Mouse (Mus musculus) C2C12 (cell line): ENCODE results near the gene Col4a1. TPM values are rescaled to one million over a fixed set of nuclear protein-coding genes. Genes with fewer than 3 reads are reported as not detected.

Experiments used
- H3K27me3 ChIP-seq: one replicate; pipeline ENCODE4 v1.6.1; 2011; ENCODE audit not compliant: control insufficient read depth, insufficient read depth, insufficient read length
- H3K36me3 ChIP-seq: one replicate; pipeline ENCODE4 v1.6.1; 2011; ENCODE audit not compliant: control insufficient read depth, insufficient read depth
- H3K4me3 ChIP-seq: one replicate; pipeline ENCODE4 v1.5.1; 2011; ENCODE audit warnings: mild to moderate bottlenecking, control low read depth; ENCODE audit not compliant: poor library complexity, insufficient read depth, severe bottlenecking
- H3K79me2 ChIP-seq: one replicate; pipeline ENCODE4 v1.6.1; 2011; ENCODE audit not compliant: control insufficient read depth, insufficient read depth
- H3K79me3 ChIP-seq: one replicate; pipeline ENCODE4 v1.6.1; 2011; ENCODE audit warnings: low read depth, control low read depth
- H3ac ChIP-seq: one replicate; pipeline ENCODE3; 2011; ENCODE audit warnings: low read depth; ENCODE audit not compliant: control insufficient read depth, insufficient read length
- CEBPB ChIP-seq: IDR thresholded peaks from one replicate; pipeline ENCODE4 v1.6.1; 2011; ENCODE audit warnings: low read depth, mild to moderate bottlenecking, control low read depth, moderate library complexity
- CTCF ChIP-seq: IDR thresholded peaks from one replicate; pipeline ENCODE4 v1.5.1; 2011; ENCODE audit not compliant: control insufficient read depth, insufficient read depth, insufficient read length
- FOSL1 ChIP-seq: IDR thresholded peaks from one replicate; pipeline ENCODE4 v1.8.0; 2011; ENCODE audit warnings: mild to moderate bottlenecking, low read length; ENCODE audit not compliant: poor library complexity, insufficient read depth, severe bottlenecking
- MAX ChIP-seq: IDR thresholded peaks from one replicate; pipeline ENCODE4 v1.6.1; 2011; ENCODE audit warnings: mild to moderate bottlenecking, control low read depth
- MYOD1 ChIP-seq: IDR thresholded peaks from one replicate; pipeline ENCODE4 v1.6.1; 2011; ENCODE audit warnings: low read depth; ENCODE audit not compliant: control insufficient read depth, insufficient read length
- MYOG ChIP-seq: IDR thresholded peaks from one replicate; pipeline ENCODE4 v1.6.1; 2011; ENCODE audit not compliant: control insufficient read depth, insufficient read length; ENCODE audit errors: extremely low read depth
- USF1 ChIP-seq: IDR thresholded peaks from one replicate; pipeline ENCODE4 v1.6.1; 2011; ENCODE audit warnings: low read depth, mild to moderate bottlenecking, control low read depth, moderate library complexity
- polyA plus RNA-seq: library from polyadenylated mRNA; unstranded; fragments of >200 nt; fragmentation: generic; extraction: Trizol; gene quantifications from one replicate; pipeline ENCODE4 v1.2.1, GENCODE M21; 2012; ENCODE audit warnings: missing spikeins

Col4a1 gene
- polyA plus RNA-seq, 1 experiment: 74.7 TPM

GRCm38 (mm10) chr8:11346225-11346624 is 33.6 kb upstream of the Col4a1 start:
- no peak overlapping the region for H3K4me3 ChIP-seq
- H3ac ChIP-seq: no peak overlapping the region
- H3K79me3 ChIP-seq: peaks cover 7% of the 10 kb centered on the region
- H3K79me2 ChIP-seq: peaks cover 57% of the 10 kb centered on the region
- no peaks in the 10 kb centered on the region for H3K36me3 ChIP-seq
- no peaks in the 10 kb centered on the region for H3K27me3 ChIP-seq
- TF ChIP-seq CTCF (no peak), MAX (no peak), CEBPB (no peak), MYOG (no peak), USF1 (no peak), MYOD1 (peak; percentile 88), FOSL1 (peak; percentile 4)

DNA sequence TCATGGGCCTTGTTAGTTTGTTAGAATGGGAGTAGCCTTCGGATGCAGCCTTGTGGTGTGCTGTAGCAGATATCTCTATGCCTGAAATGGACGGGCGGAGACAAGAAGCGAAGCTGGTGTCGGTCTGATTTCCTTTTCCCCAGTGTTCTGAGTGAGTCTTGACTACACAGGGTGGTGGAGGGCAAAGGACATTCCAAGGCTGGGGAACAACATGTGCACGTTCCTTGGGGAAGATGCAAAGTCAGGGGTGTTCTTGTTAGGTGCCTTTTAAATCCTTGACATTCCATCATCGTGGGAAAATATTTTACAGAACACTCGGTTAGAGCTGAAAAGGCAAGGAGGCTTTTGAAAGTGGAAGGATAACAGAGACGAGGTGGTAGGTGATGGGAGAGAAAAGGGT is 31.8 kb upstream of the Col4a1 start:
- Histone ChIP-seq H3K36me3 (no peaks in the 10 kb centered on the region), H3K4me3 (no peak overlapping the region), H3K27me3 (no peaks in the 10 kb centered on the region), H3K79me2 (peaks cover 54% of the 10 kb centered on the region), H3K79me3 (peaks cover 5% of the 10 kb centered on the region), H3ac (no peak overlapping the region)
- TF ChIP-seq CEBPB: no peak
- TF ChIP-seq MYOG: no peak
- no peak for TF ChIP-seq MAX
- no peak for TF ChIP-seq FOSL1
- no peak for TF ChIP-seq USF1
- no peak for TF ChIP-seq MYOD1
- TF ChIP-seq CTCF: no peak

GRCm38 (mm10) chr8:11341111-11341566 is 28.5 kb upstream of the Col4a1 start:
- peaks cover 8% of the 10 kb centered on the region for H3K79me3 ChIP-seq
- H3K79me2 ChIP-seq: peaks cover 54% of the 10 kb centered on the region
- no peaks in the 10 kb centered on the region for H3K36me3 ChIP-seq
- H3K27me3 ChIP-seq: no peaks in the 10 kb centered on the region
- no peak overlapping the region for H3ac ChIP-seq
- TF ChIP-seq MYOG: no peak
- no peak for TF ChIP-seq MYOD1
- TF ChIP-seq CEBPB: no peak
- no peak for TF ChIP-seq MAX
- no peak for TF ChIP-seq USF1
- no peak for TF ChIP-seq FOSL1
- no peak for TF ChIP-seq CTCF
- H3K4me3 ChIP-seq: no peak overlapping the region

- no peak for TF ChIP-seq MYOG
- no peaks in the 10 kb centered on the region for H3K36me3 ChIP-seq
- H3K79me2 ChIP-seq: peaks cover 58% of the 10 kb centered on the region
- no peaks in the 10 kb centered on the region for H3K27me3 ChIP-seq
- H3K4me3 ChIP-seq: no peak overlapping the region
- H3K79me3 ChIP-seq: peaks cover 10% of the 10 kb centered on the region
- H3ac ChIP-seq: no peak overlapping the region
Measured at GRCm38 (mm10) chr8:11340310-11341110, 27.9 kb upstream of the Col4a1 start.

DNA sequence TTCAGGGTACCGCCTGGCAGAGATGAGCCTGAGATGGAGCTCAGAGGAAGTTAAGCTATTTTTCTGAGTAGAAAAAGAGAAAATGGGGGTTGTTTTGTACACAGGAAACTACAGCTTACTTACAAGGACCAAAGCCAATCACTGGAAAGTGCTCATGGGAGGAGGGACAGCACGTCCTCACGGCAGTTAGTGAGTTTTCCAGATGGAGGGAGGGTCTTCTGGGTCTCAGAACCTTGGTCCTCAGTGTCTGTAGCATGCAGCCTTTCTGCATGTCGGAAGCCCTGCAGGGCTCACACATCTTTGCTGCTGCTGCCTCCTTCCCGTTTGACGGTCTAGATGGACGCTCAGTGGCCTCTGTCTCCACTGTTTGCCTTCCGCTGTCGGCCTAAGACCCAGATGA is 25.9 kb upstream of the Col4a1 start:
- TF ChIP-seq USF1: no peak
- no peak for TF ChIP-seq FOSL1
- no peak for TF ChIP-seq MYOD1
- no peak for TF ChIP-seq CEBPB
- TF ChIP-seq MYOG: no peak
- no peak for TF ChIP-seq MAX
- no peak for TF ChIP-seq CTCF
- H3K4me3 ChIP-seq: no peak overlapping the region
- no peaks in the 10 kb centered on the region for H3K36me3 ChIP-seq
- peaks cover 16% of the 10 kb centered on the region for H3K79me3 ChIP-seq
- peaks cover 78% of the 10 kb centered on the region for H3K79me2 ChIP-seq
- H3K27me3 ChIP-seq: no peaks in the 10 kb centered on the region
- H3ac ChIP-seq: no peak overlapping the region

GRCm38 (mm10) chr8:11337642-11338041 is 25.0 kb upstream of the Col4a1 start:
- peaks cover 16% of the 10 kb centered on the region for H3K79me3 ChIP-seq
- no peak overlapping the region for H3ac ChIP-seq
- TF ChIP-seq CTCF (no peak), MYOD1 (no peak), USF1 (no peak), FOSL1 (no peak), MYOG (no peak), CEBPB (no peak), MAX (no peak)
- H3K36me3 ChIP-seq: no peaks in the 10 kb centered on the region
- H3K4me3 ChIP-seq: no peak overlapping the region
- H3K79me2 ChIP-seq: peaks cover 81% of the 10 kb centered on the region
- no peaks in the 10 kb centered on the region for H3K27me3 ChIP-seq
